Mouse (Mus musculus): Measurements from ENCODE around the gene Shf.
A peak's percentile ranks its signal among the peaks of the same experiment; 100 is the strongest.

DNA sequence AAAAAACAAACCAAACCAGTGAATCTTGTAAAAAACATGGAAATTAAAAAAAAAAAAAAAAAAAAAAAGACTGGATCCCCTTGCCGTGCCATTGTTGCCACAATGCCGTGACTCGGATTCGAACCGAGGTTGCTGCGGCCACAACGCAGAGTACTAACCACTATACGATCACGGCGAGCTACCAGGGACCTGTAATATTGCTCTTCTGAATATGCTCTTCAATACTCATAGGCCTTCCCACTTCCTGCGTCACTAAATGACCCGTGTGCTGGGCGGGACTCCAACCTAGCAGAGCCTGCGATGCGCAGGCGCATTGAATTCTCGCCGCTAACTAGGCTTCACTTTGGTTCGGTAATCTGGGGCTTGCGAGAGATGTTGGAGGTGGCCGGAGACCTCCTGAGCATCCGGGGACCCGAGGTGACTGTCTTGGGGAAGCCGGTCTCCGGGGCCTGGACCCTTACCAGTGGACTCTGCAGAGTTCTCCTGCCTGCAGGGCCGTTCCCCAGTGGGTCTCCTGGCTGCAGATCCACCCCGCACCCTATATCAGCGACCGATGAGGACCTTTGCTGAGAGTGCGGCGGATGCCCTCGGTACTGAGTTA is 6.5 kb upstream of the Shf start:
- TF ChIP-seq CTCF (IDR thresholded peaks at IDR 0.05), result no peak
- TF ChIP-seq POLR2A (IDR thresholded peaks at IDR 0.05; ENCODE audit: insufficient read depth, low read depth, low read length), result peak; percentile 84

Data from heart, adult 2 months (tissue).